Mouse (Mus musculus) midbrain, embryonic 12.5 days (tissue): ENCODE measurements at regions not wholly inside any gene's neighbourhood (a gene's known extent, or its start where the extent isn't known, plus 50 kb on each side); places are given as distances from the start of the nearest gene placed in this dataset.

ENCODE experiments used
- ATAC-seq: fragments of 200-750 bp; cut with Nextera tagmentation; 2 replicates; pipeline ENCODE4 v1.8.0; 2017; ENCODE audit warnings: low read depth, moderate TSS enrichment, moderate library complexity; ENCODE audit not compliant: low FRiP score
- H3K27ac ChIP-seq: fragments of 300-500 bp; sonication (generic); replicated peaks from 2 replicates; pipeline ENCODE4 v1.5.1; 2016; ENCODE audit warnings: mild to moderate bottlenecking
- H3K27me3 ChIP-seq: fragments of 300-500 bp; sonication (generic); 2 replicates; pipeline ENCODE4 v1.6.1; 2016; ENCODE audit warnings: mild to moderate bottlenecking
- H3K36me3 ChIP-seq: fragments of 300-500 bp; sonication (generic); 2 replicates; pipeline ENCODE4 v1.6.1; 2016
- H3K4me1 ChIP-seq: fragments of 300-500 bp; sonication (generic); 2 replicates; pipeline ENCODE4 v1.6.1; 2016
- H3K4me2 ChIP-seq: fragments of 300-500 bp; sonication (generic); replicated peaks from 2 replicates; pipeline ENCODE4 v1.6.1; 2016; ENCODE audit warnings: mild to moderate bottlenecking, moderate library complexity
- H3K4me3 ChIP-seq: fragments of 300-500 bp; sonication (generic); 2 replicates; pipeline ENCODE4 v1.5.1; 2016; ENCODE audit warnings: mild to moderate bottlenecking
- H3K9ac ChIP-seq: fragments of 300-500 bp; sonication (generic); replicated peaks from 2 replicates; pipeline ENCODE4 v1.6.1; 2016; ENCODE audit warnings: mild to moderate bottlenecking, moderate library complexity
- H3K9me3 ChIP-seq: fragments of 300-500 bp; sonication (generic); 2 replicates; pipeline ENCODE4 v1.6.1; 2016; ENCODE audit warnings: mild to moderate bottlenecking
- WGBS: fragments of 180-500 bp; shearing (Covaris S2); methylation state at CpG from one replicate; pipeline ENCODE4 v1.1.7; 2016; 5-methylcytosine and 5-hydroxymethylcytosine counted together

- no peaks in the 10 kb centered on the region for H3K36me3 ChIP-seq
- no peaks in the 10 kb centered on the region for H3K27me3 ChIP-seq
- H3K4me1 ChIP-seq, result no peaks in the 10 kb centered on the region
- no peak overlapping the region for H3K4me2 ChIP-seq
- peak; percentile 30; the same call in 1 of the 2 replicates for ATAC-seq
- no peak overlapping the region for H3K4me3 ChIP-seq
- no peak overlapping the region for H3K27ac ChIP-seq
- WGBS, result 69% methylated on average over 10 of the region's 10 CpGs
- H3K9ac ChIP-seq, result no peak overlapping the region
- H3K9me3 ChIP-seq, result no peaks in the 10 kb centered on the region
These were observed 494.8 kb downstream of the Prim2 start for GRCm38 (mm10) chr1:33174646-33175435.

- Histone ChIP-seq H3K27ac (no peak overlapping the region), H3K4me3 (no peak overlapping the region), H3K27me3 (no peaks in the 10 kb centered on the region), H3K4me1 (no peaks in the 10 kb centered on the region), H3K9me3 (no peaks in the 10 kb centered on the region), H3K4me2 (no peak overlapping the region), H3K36me3 (no peaks in the 10 kb centered on the region), H3K9ac (no peak overlapping the region)
- WGBS, result 67% methylated on average over 7 of the region's 7 CpGs
- no peak for ATAC-seq
These were observed 532.6 kb downstream of the Prim2 start for GRCm38 (mm10) chr1:33136991-33137390.

GRCm38 (mm10) chr1:33130351-33130750 is 539.2 kb downstream of the Prim2 start:
- WGBS, result 81% methylated on average over 1 of the region's 1 CpGs
- Histone ChIP-seq H3K9ac (no peak overlapping the region), H3K27me3 (no peaks in the 10 kb centered on the region), H3K4me2 (no peak overlapping the region), H3K4me1 (no peaks in the 10 kb centered on the region), H3K9me3 (no peaks in the 10 kb centered on the region), H3K36me3 (no peaks in the 10 kb centered on the region), H3K27ac (no peak overlapping the region), H3K4me3 (no peak overlapping the region)
- ATAC-seq, result no peak

- 89% methylated on average over 7 of the region's 7 CpGs for WGBS
These were observed 544.5 kb downstream of the Prim2 start for GRCm38 (mm10) chr1:33125062-33125461.

GRCm38 (mm10) chr1:33106286-33106685 is 559.2 kb upstream of the Gm5415 start:
- Histone ChIP-seq H3K4me2 (no peak overlapping the region), H3K27ac (no peak overlapping the region), H3K4me3 (no peak overlapping the region), H3K9ac (no peak overlapping the region), H3K36me3 (no peaks in the 10 kb centered on the region), H3K27me3 (no peaks in the 10 kb centered on the region), H3K9me3 (no peaks in the 10 kb centered on the region), H3K4me1 (no peaks in the 10 kb centered on the region)
- WGBS, result 73% methylated on average over 5 of the region's 5 CpGs
- no peak for ATAC-seq

More at GRCm38 (mm10) chr1:33125062-33125461, 544.5 kb downstream of the Prim2 start:
- no peaks in the 10 kb centered on the region for H3K36me3 ChIP-seq
- no peak overlapping the region for H3K9ac ChIP-seq
- H3K27ac ChIP-seq, result no peak overlapping the region
- H3K4me3 ChIP-seq, result no peak overlapping the region
- no peak for ATAC-seq
- H3K4me2 ChIP-seq, result no peak overlapping the region
- no peaks in the 10 kb centered on the region for H3K27me3 ChIP-seq
- no peaks in the 10 kb centered on the region for H3K4me1 ChIP-seq
- no peaks in the 10 kb centered on the region for H3K9me3 ChIP-seq

- ATAC-seq, result no peak
- no peak overlapping the region for H3K9ac ChIP-seq
- no peak overlapping the region for H3K4me2 ChIP-seq
- H3K27ac ChIP-seq, result no peak overlapping the region
- no peak overlapping the region for H3K4me3 ChIP-seq
- H3K4me1 ChIP-seq, result no peaks in the 10 kb centered on the region
- H3K27me3 ChIP-seq, result no peaks in the 10 kb centered on the region
- no peaks in the 10 kb centered on the region for H3K9me3 ChIP-seq
- no peaks in the 10 kb centered on the region for H3K36me3 ChIP-seq
- 92% methylated on average over 1 of the region's 1 CpGs for WGBS
These were observed 557.2 kb upstream of the Gm5415 start for GRCm38 (mm10) chr1:33104296-33104695.

GRCm38 (mm10) chr1:33098062-33098461 is 551.0 kb upstream of the Gm5415 start:
- no peak overlapping the region for H3K4me3 ChIP-seq
- H3K36me3 ChIP-seq, result no peaks in the 10 kb centered on the region
- ATAC-seq, result no peak
- 79% methylated on average over 3 of the region's 3 CpGs for WGBS
- H3K9me3 ChIP-seq, result no peaks in the 10 kb centered on the region
- H3K4me2 ChIP-seq, result no peak overlapping the region
- H3K9ac ChIP-seq, result no peak overlapping the region
- no peaks in the 10 kb centered on the region for H3K27me3 ChIP-seq
- no peaks in the 10 kb centered on the region for H3K4me1 ChIP-seq
- no peak overlapping the region for H3K27ac ChIP-seq

GRCm38 (mm10) chr1:33096851-33097250 is 549.8 kb upstream of the Gm5415 start:
- Histone ChIP-seq H3K9me3 (no peaks in the 10 kb centered on the region), H3K4me3 (no peak overlapping the region), H3K4me1 (no peaks in the 10 kb centered on the region), H3K36me3 (no peaks in the 10 kb centered on the region), H3K4me2 (no peak overlapping the region), H3K27me3 (no peaks in the 10 kb centered on the region), H3K9ac (no peak overlapping the region), H3K27ac (no peak overlapping the region)
- ATAC-seq, result no peak
- 92% methylated on average over 1 of the region's 1 CpGs for WGBS

- H3K27me3 ChIP-seq, result no peaks in the 10 kb centered on the region
- no peaks in the 10 kb centered on the region for H3K4me1 ChIP-seq
- no peak overlapping the region for H3K4me2 ChIP-seq
- no peaks in the 10 kb centered on the region for H3K36me3 ChIP-seq
- ATAC-seq, result no peak
- 95% methylated on average over 1 of the region's 1 CpGs for WGBS
- no peaks in the 10 kb centered on the region for H3K9me3 ChIP-seq
- H3K27ac ChIP-seq, result no peak overlapping the region
- no peak overlapping the region for H3K9ac ChIP-seq
- H3K4me3 ChIP-seq, result no peak overlapping the region
These were observed 527.5 kb upstream of the Gm5415 start for GRCm38 (mm10) chr1:33074551-33074950.

GRCm38 (mm10) chr1:33058010-33058409 is 510.9 kb upstream of the Gm5415 start:
- no peak overlapping the region for H3K9ac ChIP-seq
- no peaks in the 10 kb centered on the region for H3K9me3 ChIP-seq
- no peak for ATAC-seq
- H3K36me3 ChIP-seq, result no peaks in the 10 kb centered on the region
- no peaks in the 10 kb centered on the region for H3K4me1 ChIP-seq
- no peak overlapping the region for H3K4me3 ChIP-seq
- no peak overlapping the region for H3K4me2 ChIP-seq
- no peak overlapping the region for H3K27ac ChIP-seq
- H3K27me3 ChIP-seq, result no peaks in the 10 kb centered on the region
- WGBS, result 90% methylated on average over 2 of the region's 2 CpGs

GRCm38 (mm10) chr1:33044388-33044787 is 497.3 kb upstream of the Gm5415 start:
- ATAC-seq, result no peak
- 88% methylated on average over 2 of the region's 2 CpGs for WGBS
- Histone ChIP-seq H3K27ac (no peak overlapping the region), H3K27me3 (no peaks in the 10 kb centered on the region), H3K4me2 (no peak overlapping the region), H3K4me3 (no peak overlapping the region), H3K9me3 (no peaks in the 10 kb centered on the region), H3K36me3 (no peaks in the 10 kb centered on the region), H3K9ac (no peak overlapping the region), H3K4me1 (0 out of 2 replicates have a peak, but pooled peaks cover 2% of the 10 kb centered on the region)

GRCm38 (mm10) chr1:33042424-33042823 is 495.3 kb upstream of the Gm5415 start:
- ATAC-seq, result peak; percentile 80
- Histone ChIP-seq H3K4me3 (no peak overlapping the region), H3K4me1 (0 out of 2 replicates have a peak, but pooled peaks cover 2% of the 10 kb centered on the region), H3K27me3 (no peaks in the 10 kb centered on the region), H3K27ac (no peak overlapping the region), H3K9ac (no peak overlapping the region), H3K36me3 (no peaks in the 10 kb centered on the region), H3K9me3 (no peaks in the 10 kb centered on the region), H3K4me2 (no peak overlapping the region)
- WGBS, result 16% methylated on average over 2 of the region's 2 CpGs

- 85% methylated on average over 4 of the region's 4 CpGs for WGBS
- Histone ChIP-seq H3K27ac (no peak overlapping the region), H3K4me3 (no peak overlapping the region), H3K9ac (no peak overlapping the region), H3K27me3 (no peaks in the 10 kb centered on the region), H3K4me2 (no peak overlapping the region), H3K9me3 (no peaks in the 10 kb centered on the region), H3K4me1 (0 out of 2 replicates have a peak, but pooled peaks cover 2% of the 10 kb centered on the region), H3K36me3 (no peaks in the 10 kb centered on the region)
- no peak for ATAC-seq
These were observed 493.6 kb upstream of the Gm5415 start for GRCm38 (mm10) chr1:33040740-33041139.
